Mouse (Mus musculus) 3134 (cell line): ENCODE measurements around the gene Smtnl2.
"Not testable (repeated sequence)": the region's sequence is repeated elsewhere in the genome, so short reads cannot be mapped to it uniquely, and the experiment has no call there.

Experiments used
- DNase-seq: peaks from one replicate; pipeline ENCODE4 v3.0.0-alpha.2; 2011; ENCODE audit warnings: low spot score; ENCODE audit not compliant: insufficient read length; ENCODE audit errors: extremely low read depth

Gene Smtnl2

GRCm38 (mm10) chr11:72411093-72411921 is at the start of gene Smtnl2:
Smtnl2 (minus strand) TSS chr11:72411713.
- no peak for DNase-seq

GRCm38 (mm10) chr11:72458502-72458901 is 47.0 kb upstream of the Smtnl2 start:
- DNase-seq: no peak

GRCm38 (mm10) chr11:72457995-72458496 is 46.5 kb upstream of the Smtnl2 start:
- DNase-seq: no peak

- DNase-seq: no peak
Measured at GRCm38 (mm10) chr11:72455694-72456093, 44.2 kb upstream of the Smtnl2 start.

GRCm38 (mm10) chr11:72453105-72453953 is 41.8 kb upstream of the Smtnl2 start:
- no peak for DNase-seq

- DNase-seq: no peak
Measured at GRCm38 (mm10) chr11:72452140-72452665, 40.7 kb upstream of the Smtnl2 start.

GRCm38 (mm10) chr11:72447475-72447874 is 36.0 kb upstream of the Smtnl2 start:
- DNase-seq: no peak

GRCm38 (mm10) chr11:72446311-72447105 is 35.0 kb upstream of the Smtnl2 start:
- DNase-seq: no peak

- peak; percentile 97 for DNase-seq
Measured at GRCm38 (mm10) chr11:72440965-72441664, 29.6 kb upstream of the Smtnl2 start, which contains the start of gene Mybbp1a. Mybbp1a (plus strand) TSS chr11:72441355.

GRCm38 (mm10) chr11:72440597-72440964 is 29.1 kb upstream of the Smtnl2 start:
- DNase-seq: not testable (repeated sequence)

- no peak for DNase-seq
Measured at GRCm38 (mm10) chr11:72438411-72438810, 26.9 kb upstream of the Smtnl2 start.

- no peak for DNase-seq
Measured at GRCm38 (mm10) chr11:72436756-72437650, 25.5 kb upstream of the Smtnl2 start.

- DNase-seq: no peak
Measured at GRCm38 (mm10) chr11:72436271-72436670, 24.8 kb upstream of the Smtnl2 start.

GRCm38 (mm10) chr11:72435694-72436045 is 24.2 kb upstream of the Smtnl2 start:
- DNase-seq: no peak

- no peak for DNase-seq
Measured at GRCm38 (mm10) chr11:72434963-72435693, 23.6 kb upstream of the Smtnl2 start, which contains the start of gene Ggt6. Ggt6 (plus strand) TSS chr11:72435526.

- DNase-seq: not testable (repeated sequence)
Measured at GRCm38 (mm10) chr11:72430311-72431068, 19.0 kb upstream of the Smtnl2 start.

GRCm38 (mm10) chr11:72429288-72429690 is 17.8 kb upstream of the Smtnl2 start:
- peak; percentile 51 for DNase-seq
